Mouse (Mus musculus) hematopoietic stem cell, adult 5-6 weeks (primary cell): ENCODE results near the gene Csrnp3. TPM values are rescaled to one million over a fixed set of nuclear protein-coding genes. Genes with fewer than 3 reads are reported as not detected.
"Not testable (repeated sequence)": the region's sequence is repeated elsewhere in the genome, so short reads cannot be mapped to it uniquely, and the experiment has no call there.

Experiments
- ATAC-seq, 2 experiments: fragments of 125-278 bp in 1 of 2; replicated peaks in 1 of 2; 2 replicates each; pipeline ENCODE4 v1.8.0; 2016 to 2017; ENCODE audit warnings: inconsistent platforms in 2 of 2, mild to moderate bottlenecking in 2 of 2, moderate number of reproducible peaks in 2 of 2, low read depth in 1 of 2, moderate TSS enrichment in 1 of 2; ENCODE audit not compliant: low FRiP score in 2 of 2, poor library complexity in 2 of 2, severe bottlenecking in 2 of 2, insufficient read depth in 1 of 2, low TSS enrichment in 1 of 2
- total RNA-seq: library from RNA; stranded (forward); fragments of 172-1452, 232-1000 nt; gene quantifications from 2 replicates; pipeline ENCODE4 v1.2.3, GENCODE M21; 2017

Gene Csrnp3
- 0.06 and 0.89 TPM in 2 replicates for total RNA-seq

- ATAC-seq, result no peak; a peak in 1 of 4 replicates
These were observed at the start of gene Csrnp3 for GRCm38 (mm10) chr2:65845551-65845950. Gene Csrnp3, plus strand, starts transcription at chr2:65845767.

GRCm38 (mm10) chr2:65801054-65801709, 44.4 kb upstream of the Csrnp3 start:
- peak; percentile 27 to 45; a peak in 1 of 4 replicates for ATAC-seq

GRCm38 (mm10) chr2:65806556-65806955, 39.0 kb upstream of the Csrnp3 start:
- ATAC-seq, result no peak

- ATAC-seq, result not testable (repeated sequence)
These were observed 34.4 kb upstream of the Csrnp3 start for GRCm38 (mm10) chr2:65811203-65811602.

- peak; percentile 92 to 95 for ATAC-seq
These were observed 27.3 kb upstream of the Csrnp3 start for GRCm38 (mm10) chr2:65818080-65818796.

- ATAC-seq, result no peak
These were observed 25.3 kb upstream of the Csrnp3 start for GRCm38 (mm10) chr2:65820114-65820769.

GRCm38 (mm10) chr2:65826314-65826713, 19.3 kb upstream of the Csrnp3 start:
- no peak for ATAC-seq

- no peak for ATAC-seq
These were observed 18.8 kb upstream of the Csrnp3 start for GRCm38 (mm10) chr2:65826801-65827200.

- ATAC-seq, result no peak
These were observed 16.9 kb upstream of the Csrnp3 start for GRCm38 (mm10) chr2:65828699-65829098.

GRCm38 (mm10) chr2:65832738-65833395, 12.7 kb upstream of the Csrnp3 start:
- no peak for ATAC-seq

- no peak for ATAC-seq
These were observed 12.1 kb upstream of the Csrnp3 start for GRCm38 (mm10) chr2:65833421-65833820.

- no peak for ATAC-seq
These were observed 4.0 kb upstream of the Csrnp3 start for GRCm38 (mm10) chr2:65841606-65842005.

- no peak for ATAC-seq
These were observed 3.2 kb upstream of the Csrnp3 start for GRCm38 (mm10) chr2:65842356-65842755.

GRCm38 (mm10) chr2:65846000-65846755, 611 bp downstream of the Csrnp3 start:
- ATAC-seq, result peak in 1 of 2 experiments; percentile 12; a peak in 1 of 4 replicates

GRCm38 (mm10) chr2:65847463-65848110, 2.0 kb downstream of the Csrnp3 start:
- ATAC-seq, result no peak

GRCm38 (mm10) chr2:65848706-65849105, 3.1 kb downstream of the Csrnp3 start:
- no peak for ATAC-seq

- ATAC-seq, result not testable (repeated sequence)
These were observed 4.7 kb downstream of the Csrnp3 start for GRCm38 (mm10) chr2:65850282-65850681.
